Mouse (Mus musculus) heart, postnatal 0 days (tissue): Measurements from ENCODE around the gene Irf2. TPM values are rescaled to one million over a fixed set of nuclear protein-coding genes. Genes with fewer than 3 reads are reported as not detected.

Experiments used
- ATAC-seq: fragments of 200-750 bp; cut with Nextera tagmentation; 2 replicates; pipeline ENCODE4 v1.8.0; 2017; ENCODE audit warnings: low read depth, moderate number of reproducible peaks, moderate library complexity; ENCODE audit not compliant: insufficient read depth
- DNase-seq: peaks from one replicate; pipeline ENCODE4 v3.0.0-alpha.2; 2016; ENCODE audit warnings: low spot score
- H3K27ac ChIP-seq: fragments of 300-500 bp; sonication (generic); 2 replicates; pipeline ENCODE4 v1.5.1; 2014; ENCODE audit warnings: low read depth, mild to moderate bottlenecking
- H3K27me3 ChIP-seq: fragments of 300-500 bp; sonication (generic); 2 replicates; pipeline ENCODE4 v1.6.1; 2014; ENCODE audit warnings: low read length, mixed read lengths; ENCODE audit not compliant: control insufficient read depth, insufficient read depth
- H3K36me3 ChIP-seq: fragments of 300-500 bp; sonication (generic); replicated peaks from 2 replicates; pipeline ENCODE4 v1.6.1; 2014; ENCODE audit warnings: low read length, mixed read lengths; ENCODE audit not compliant: control insufficient read depth, insufficient read depth
- H3K4me1 ChIP-seq: fragments of 300-500 bp; sonication (generic); 2 replicates; pipeline ENCODE4 v1.6.1; 2014; ENCODE audit warnings: antibody characterized with exemption; ENCODE audit not compliant: control insufficient read depth, insufficient read depth
- H3K4me2 ChIP-seq: fragments of 300-500 bp; sonication (generic); 2 replicates; pipeline ENCODE4 v1.6.1; 2014; ENCODE audit warnings: low read depth, mild to moderate bottlenecking, low read length, moderate library complexity
- H3K4me3 ChIP-seq: fragments of 300-500 bp; sonication (generic); 2 replicates; pipeline ENCODE4 v1.5.1; 2014; ENCODE audit warnings: low read depth, low read length
- H3K9ac ChIP-seq: fragments of 300-500 bp; sonication (generic); replicated peaks from 2 replicates; pipeline ENCODE4 v1.6.1; 2014; ENCODE audit warnings: low read depth, low read length, mixed read lengths
- H3K9me3 ChIP-seq: fragments of 300-500 bp; sonication (generic); replicated peaks from 2 replicates; pipeline ENCODE4 v1.6.1; 2016; ENCODE audit warnings: low read length; ENCODE audit not compliant: control insufficient read depth
- CTCF ChIP-seq: IDR thresholded peaks from 2 replicates; pipeline ENCODE4 v1.5.1; 2016; ENCODE audit warnings: antibody characterized with exemption, control low read depth, low read depth
- EP300 ChIP-seq: IDR thresholded peaks from 2 replicates; pipeline ENCODE4 v1.6.1; 2016; ENCODE audit warnings: antibody characterized with exemption, low read depth
- WGBS: fragments of 180-500 bp; shearing (Covaris S2); extraction: QIAGEN DNeasy Blood & Tissue Kit; methylation state at CpG from one replicate; pipeline ENCODE4 v1.1.7; 2014; 5-methylcytosine and 5-hydroxymethylcytosine counted together
- polyA plus RNA-seq: library from polyadenylated mRNA; unstranded; fragments of >200 nt; fragmentation: Nextera tagmentation; extraction: Ambion mirVana; gene quantifications from 2 replicates; pipeline ENCODE4 v1.2.1, GENCODE M21; 2015
- total RNA-seq: library from RNA; depleted of rRNA; stranded (reverse); fragments of >200 nt; gene quantifications from 2 replicates; pipeline ENCODE4 v1.2.3, GENCODE M21; 2014; ENCODE audit warnings: low replicate concordance

The Irf2 gene
- total and polyA plus RNA-seq, 2 experiments from 2014 or later: 4.6 to 22.2 TPM

DNA sequence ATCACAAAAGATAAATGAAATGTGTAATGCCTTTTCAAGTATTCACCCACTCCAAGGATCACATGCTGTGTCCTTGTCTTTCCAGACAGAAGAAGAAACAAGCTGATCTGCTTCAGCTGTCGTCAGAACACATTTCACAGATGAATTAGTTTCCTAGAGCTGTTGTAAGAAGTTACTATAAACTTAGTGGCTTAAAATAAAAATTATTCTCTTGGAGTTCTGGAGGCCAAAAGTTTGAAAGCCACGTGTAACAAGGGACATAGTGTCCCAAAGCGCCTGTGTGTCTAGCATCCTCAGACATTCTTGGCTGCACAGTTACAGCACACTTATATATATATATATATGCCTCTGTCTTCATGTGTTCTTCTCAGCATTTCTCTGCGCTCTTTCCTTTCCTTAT lies 127.9 kb downstream of the Irf2 start:
- Histone ChIP-seq H3K4me2 (no peak overlapping the region), H3K9ac (no peak overlapping the region), H3K9me3 (no peaks in the 10 kb centered on the region), H3K27ac (peak overlapping the region; percentile 39), H3K27me3 (no peaks in the 10 kb centered on the region), H3K36me3 (no peaks in the 10 kb centered on the region), H3K4me1 (peaks cover 19% of the 10 kb centered on the region), H3K4me3 (no peak overlapping the region)
- no peak for TF ChIP-seq EP300
- TF ChIP-seq CTCF: no peak
- ATAC-seq (no peak), DNase-seq (no peak)
- WGBS: 62% methylated on average over 4 of the region's 4 CpGs

DNA sequence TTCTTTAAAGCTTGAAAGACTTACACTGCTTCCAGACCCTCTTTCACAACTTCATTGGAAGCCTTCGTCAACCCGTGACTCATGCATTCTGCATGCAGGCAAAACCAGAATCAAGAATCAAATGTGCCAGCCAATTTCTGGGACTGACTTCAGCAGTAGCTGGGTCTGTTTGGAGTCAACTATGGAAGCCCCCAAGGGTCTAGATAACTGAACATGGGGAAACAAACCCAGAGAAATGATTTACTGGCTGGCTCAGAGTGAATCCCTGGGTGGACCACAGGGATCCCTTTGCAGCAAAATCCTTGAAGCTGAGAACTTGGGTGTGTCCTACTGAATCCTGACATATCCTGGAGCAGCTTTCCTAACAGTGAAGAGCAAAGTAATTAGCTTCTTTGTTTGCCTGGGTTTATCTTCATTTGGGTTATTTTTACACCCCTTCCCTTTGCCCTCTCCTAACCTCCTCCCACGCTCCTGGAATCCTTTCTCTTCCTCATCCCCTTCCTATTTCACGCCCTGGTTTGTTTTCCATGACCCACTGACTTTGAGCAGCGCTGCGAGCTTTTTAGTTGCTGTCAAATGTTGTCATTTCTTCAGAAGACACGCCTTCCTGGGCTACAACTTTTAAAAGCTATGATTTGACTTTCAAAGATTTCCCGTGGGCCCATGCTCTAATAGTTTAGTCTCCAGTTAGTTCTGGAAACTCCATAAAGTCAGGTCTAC lies 129.0 kb downstream of the Irf2 start:
- Histone ChIP-seq H3K9ac (no peak overlapping the region), H3K36me3 (no peaks in the 10 kb centered on the region), H3K4me2 (no peak overlapping the region), H3K9me3 (no peaks in the 10 kb centered on the region), H3K4me1 (peaks cover 19% of the 10 kb centered on the region), H3K27ac (peak overlapping the region; percentile 79), H3K27me3 (no peaks in the 10 kb centered on the region), H3K4me3 (no peak overlapping the region)
- ATAC-seq (peak; percentile 54), DNase-seq (peak; percentile 71)
- TF ChIP-seq CTCF (no peak), EP300 (0 out of 2 replicates have a peak, but pooled peaks have one; percentile 57)
- 43% methylated on average over 8 of the region's 8 CpGs for WGBS

DNA sequence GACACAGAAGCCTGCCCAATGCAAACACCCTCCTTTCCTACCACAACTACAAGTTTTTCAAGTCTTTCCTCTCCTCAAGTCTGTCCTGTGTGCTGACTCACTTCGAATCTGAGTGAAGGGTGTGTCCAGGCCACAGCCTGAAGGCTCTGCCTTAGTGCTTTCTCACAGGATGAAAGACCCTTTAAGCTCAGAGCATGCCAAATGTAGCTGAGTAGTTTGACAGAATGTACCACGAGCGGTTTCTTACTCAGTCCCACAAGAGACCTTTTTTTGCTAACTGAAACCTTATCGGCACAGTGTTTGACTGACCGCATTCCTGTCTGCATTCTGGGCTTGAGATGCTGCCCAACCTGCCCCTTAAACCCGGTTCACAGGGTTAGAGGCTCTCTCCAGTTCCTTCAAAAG lies 130.0 kb downstream of the Irf2 start:
- Histone ChIP-seq H3K27me3 (no peaks in the 10 kb centered on the region), H3K9ac (no peak overlapping the region), H3K9me3 (no peaks in the 10 kb centered on the region), H3K4me3 (no peak overlapping the region), H3K4me2 (no peak overlapping the region), H3K36me3 (no peaks in the 10 kb centered on the region), H3K27ac (peak overlapping the region; percentile 79), H3K4me1 (peaks cover 19% of the 10 kb centered on the region)
- 30% methylated on average over 6 of the region's 6 CpGs for WGBS
- DNase-seq (no peak), ATAC-seq (no peak)
- TF ChIP-seq CTCF (no peak), EP300 (no peak)

GRCm38 (mm10) chr8:46871086-46871485 lies 131.6 kb downstream of the Irf2 start:
- Histone ChIP-seq H3K4me1 (peaks cover 25% of the 10 kb centered on the region), H3K27ac (no peak overlapping the region), H3K4me2 (no peak overlapping the region), H3K36me3 (no peaks in the 10 kb centered on the region), H3K4me3 (no peak overlapping the region), H3K27me3 (no peaks in the 10 kb centered on the region), H3K9ac (no peak overlapping the region), H3K9me3 (no peaks in the 10 kb centered on the region)
- no peak for TF ChIP-seq CTCF
- no peak for TF ChIP-seq EP300
- 79% methylated on average over 4 of the region's 4 CpGs for WGBS
- no peak for DNase-seq
- ATAC-seq: no peak

GRCm38 (mm10) chr8:46875615-46876293 lies 136.2 kb downstream of the Irf2 start:
- Histone ChIP-seq H3K4me3 (no peak overlapping the region), H3K36me3 (no peaks in the 10 kb centered on the region), H3K4me2 (no peak overlapping the region), H3K4me1 (peaks cover 7% of the 10 kb centered on the region; the same call in 1 of the 2 replicates), H3K9ac (no peak overlapping the region), H3K27ac (peak overlapping the region; percentile 41), H3K9me3 (no peaks in the 10 kb centered on the region), H3K27me3 (no peaks in the 10 kb centered on the region)
- ATAC-seq (peak; percentile 86), DNase-seq (peak; percentile 78)
- TF ChIP-seq CTCF (no peak), EP300 (peak; percentile 94)
- WGBS: 16% methylated on average over 2 of the region's 2 CpGs
